Comparison of ENCODE assay signal across 10 mouse cellular contexts in the genomic region with DNA sequence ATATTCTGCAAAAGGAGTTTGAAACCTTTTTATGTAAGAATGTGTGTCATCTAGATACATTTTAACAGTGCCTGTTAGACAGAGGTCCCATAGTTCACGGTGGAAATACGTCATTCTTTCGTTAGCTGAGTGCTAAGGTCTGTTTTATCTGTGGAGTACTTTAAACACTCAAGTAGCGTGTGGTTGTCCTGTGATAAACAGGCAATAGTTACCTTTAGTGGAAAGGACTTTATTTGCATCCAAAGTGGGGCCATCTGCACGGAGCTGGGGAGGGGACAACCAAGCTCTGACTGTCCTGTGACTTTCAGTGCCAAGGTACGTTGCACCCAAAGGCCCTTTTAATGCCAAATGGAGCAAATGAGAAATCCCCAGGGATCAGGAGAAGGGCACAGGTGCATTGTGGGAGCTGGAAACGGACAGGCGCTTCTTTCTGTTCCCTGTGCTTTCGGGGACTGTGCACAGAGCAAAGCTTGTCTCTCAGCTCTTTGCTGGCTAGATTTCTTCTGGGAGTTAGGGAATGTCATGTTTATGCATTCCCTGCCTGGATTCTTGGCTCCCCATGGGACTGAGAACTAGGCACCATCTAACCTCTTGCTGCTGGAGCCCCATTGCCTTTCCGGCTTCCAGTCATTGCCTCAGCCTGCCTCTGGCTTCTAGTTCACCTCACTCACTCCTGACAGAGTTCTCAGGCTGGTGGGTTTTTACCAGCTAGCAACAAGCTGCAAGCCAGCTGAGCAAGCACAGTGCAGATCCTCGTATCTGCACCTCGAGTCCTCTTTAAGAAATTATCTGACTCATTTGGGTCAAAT. TPM values are rescaled to one million over a fixed set of nuclear protein-coding genes. Genes with fewer than 3 reads are reported as not detected.
A peak's percentile ranks its signal among the peaks of the same experiment; 100 is the strongest.
DNase-seq lines count a peak whose midpoint lies in the region; ATAC-seq and TF ChIP-seq lines count a peak whose summit lies in the region.
"Had no signal": no experiment of that assay in that cellular context is flagged by ENCODE, and none has a peak within 500 bp of the region (broad histone marks: within the 10 kb centered on the region; RNA-seq: fewer than 3 reads in every experiment).

No protein-coding gene starts in this region.

- H3K36me3 ChIP-seq in limb, embryonic 15.5 days = peaks cover 23% of the 10 kb centered on the region
- H3K36me3 ChIP-seq in limb, embryonic 10.5 days = peaks cover 98% of the 10 kb centered on the region
- no peaks in the 10 kb centered on the region; the same call in 1 of the 2 replicates for H3K36me3 ChIP-seq in heart, embryonic 15.5 days

- peak overlapping the region; percentile 3 for H3K27ac ChIP-seq in limb, embryonic 15.5 days
- H3K27ac ChIP-seq in limb, embryonic 10.5 days = no peak overlapping the region
- peak overlapping the region; percentile 26; the same call in 1 of the 2 replicates for H3K27ac ChIP-seq in bone marrow macrophage, adult 2 months (ENCODE audit: insufficient read depth, low read depth, low read length)
- H3K27ac ChIP-seq in heart, embryonic 15.5 days = peak overlapping the region; percentile 46

- no peak overlapping the region for H3K9ac ChIP-seq in limb, embryonic 15.5 days
- no peak overlapping the region for H3K9ac ChIP-seq in heart, embryonic 15.5 days

- DNase-seq in limb, embryonic 10.5 days (ENCODE audit: low spot score) = no peak
- peak; percentile 33 to 50 for DNase-seq in lung, postnatal 4 days
- DNase-seq in left cerebral cortex, adult 8-10 months (ENCODE audit: low spot score in 2 of 2) = no peak
- no peak for DNase-seq in left cerebral cortex, postnatal 10 days (ENCODE audit: extremely low spot score in 1 of 2, low spot score in 2 of 2)
- DNase-seq: left cerebral cortex, postnatal 4 days had no signal

- no peak for ATAC-seq in limb, embryonic 15.5 days (ENCODE audit: insufficient number of reproducible peaks, low FRiP score, low TSS enrichment, low read depth)
- ATAC-seq in heart, embryonic 15.5 days (replicated peaks; ENCODE audit: insufficient number of reproducible peaks, insufficient read depth, low FRiP score, low read depth) = peak; percentile 32; the same call in 1 of the 2 replicates
- ATAC-seq: hindbrain, embryonic 16.5 days had no signal

- no peak overlapping the region for H3K4me3 ChIP-seq in limb, embryonic 15.5 days
- no peak overlapping the region for H3K4me3 ChIP-seq in limb, embryonic 10.5 days
- no peak overlapping the region for H3K4me3 ChIP-seq in bone marrow macrophage, adult 2 months (ENCODE audit: insufficient read depth, low read length)
- H3K4me3 ChIP-seq in heart, embryonic 15.5 days = no peak overlapping the region
- H3K4me3 ChIP-seq: myocyte had no signal

- no peak for TF ChIP-seq CTCF in bone marrow macrophage, adult 2 months (IDR thresholded peaks at IDR 0.05; ENCODE audit: low read depth, low read length)

- no peaks in the 10 kb centered on the region for H3K27me3 ChIP-seq in limb, embryonic 15.5 days
- no peaks in the 10 kb centered on the region for H3K27me3 ChIP-seq in limb, embryonic 10.5 days (ENCODE audit: low read depth, poor library complexity, severe bottlenecking)
- no peaks in the 10 kb centered on the region for H3K27me3 ChIP-seq in heart, embryonic 15.5 days

- H3K4me1 ChIP-seq in limb, embryonic 15.5 days = peaks cover 22% of the 10 kb centered on the region
- H3K4me1 ChIP-seq in limb, embryonic 10.5 days = peaks cover 21% of the 10 kb centered on the region
- peaks cover 34% of the 10 kb centered on the region for H3K4me1 ChIP-seq in bone marrow macrophage, adult 2 months (ENCODE audit: control insufficient read depth, insufficient read depth, low read length)
- H3K4me1 ChIP-seq in heart, embryonic 15.5 days (replicated peaks) = peaks cover 58% of the 10 kb centered on the region

- intact Hi-C loops in left cerebral cortex, postnatal 10 days (cut with DNase I) = no loop called here

- 76% methylated on average over 12 of the region's 12 CpGs for WGBS in limb, embryonic 15.5 days
- 93% methylated on average over 12 of the region's 12 CpGs for WGBS in limb, embryonic 10.5 days
- 38% methylated on average over 12 of the region's 12 CpGs for WGBS in heart, embryonic 15.5 days

- H3K4me2 ChIP-seq in limb, embryonic 15.5 days = no peak overlapping the region
- H3K4me2 ChIP-seq in heart, embryonic 15.5 days = no peak overlapping the region

- TF ChIP-seq POLR2A in bone marrow macrophage, adult 2 months (IDR thresholded peaks at IDR 0.05; ENCODE audit: borderline replicate concordance, low read depth, low read length) = no peak

- H3K9me3 ChIP-seq in limb, embryonic 15.5 days = no peaks in the 10 kb centered on the region
- no peaks in the 10 kb centered on the region for H3K9me3 ChIP-seq in limb, embryonic 10.5 days (replicated peaks)
- H3K9me3 ChIP-seq in heart, embryonic 15.5 days (replicated peaks) = no peaks in the 10 kb centered on the region

RNA-seq across cellular contexts. Expression of a gene that starts 56.1 kb away (rescaled TPM):
- polyA plus RNA-seq in limb, embryonic 15.5 days (2015; fragmentation: Nextera tagmentation; extraction: Ambion mirVana) = 71.1 and 93.7 TPM in 2 replicates
- 96.3 and 121 TPM in 2 replicates for polyA plus RNA-seq in limb, embryonic 10.5 days (2016; fragmentation: Nextera tagmentation; extraction: Ambion mirVana)
- polyA plus RNA-seq in bone marrow macrophage, adult 2 months (2012; ENCODE audit: insufficient read depth, insufficient read length, missing spikeins) = 227 and 234 TPM in 2 replicates
- 90.3 and 93.6 TPM in 2 replicates for polyA plus RNA-seq in heart, embryonic 15.5 days (2015; fragmentation: Nextera tagmentation; extraction: Ambion mirVana)
- total RNA-seq in left cerebral cortex, adult 8-10 months (2022) = 100 to 1,000 TPM; 272 to 320 (median 294) TPM
- total RNA-seq in left cerebral cortex, postnatal 10 days (2021) = 100 to 1,000 TPM; 312 to 335 TPM

RNA-seq across cellular contexts. Expression of a gene that starts 56.1 kb away (rescaled TPM):
- polyA plus RNA-seq in limb, embryonic 15.5 days (2015; fragmentation: Nextera tagmentation; extraction: Ambion mirVana) = 0.96 and 1.8 TPM in 2 replicates
- polyA plus RNA-seq in limb, embryonic 10.5 days (2016; fragmentation: Nextera tagmentation; extraction: Ambion mirVana) = 1.8 and 2.2 TPM in 2 replicates
- polyA plus RNA-seq in bone marrow macrophage, adult 2 months (2012; ENCODE audit: insufficient read depth, insufficient read length, missing spikeins) = 0.75 TPM in 1 of 2 replicates, not detected in the other
- 1.3 and 2.5 TPM in 2 replicates for polyA plus RNA-seq in heart, embryonic 15.5 days (2015; fragmentation: Nextera tagmentation; extraction: Ambion mirVana)
- total RNA-seq in left cerebral cortex, adult 8-10 months (2022) = 1 to 10 TPM in 2 of 4 experiments, under 1 TPM in 2; 0.40 to 1.3 (median 1.1) TPM
- total RNA-seq in left cerebral cortex, postnatal 10 days (2021) = under 1 TPM in 1 of 2 experiments, not detected in 1; 0.95 TPM
- polyA plus RNA-seq: myocyte had no signal

RNA-seq across cellular contexts. Expression of a gene that starts 56.9 kb away (rescaled TPM):
- 180 and 188 TPM in 2 replicates for polyA plus RNA-seq in limb, embryonic 15.5 days (2015; fragmentation: Nextera tagmentation; extraction: Ambion mirVana)
- polyA plus RNA-seq in limb, embryonic 10.5 days (2016; fragmentation: Nextera tagmentation; extraction: Ambion mirVana) = 340 and 390 TPM in 2 replicates
- 23.7 and 24.8 TPM in 2 replicates for polyA plus RNA-seq in bone marrow macrophage, adult 2 months (2012; ENCODE audit: insufficient read depth, insufficient read length, missing spikeins)
- polyA plus RNA-seq in heart, embryonic 15.5 days (2015; fragmentation: Nextera tagmentation; extraction: Ambion mirVana) = 79.0 and 94.5 TPM in 2 replicates
- 100 to 1,000 TPM; 172 to 182 (median 180) TPM for total RNA-seq in left cerebral cortex, adult 8-10 months (2022)
- 100 to 1,000 TPM; 198 to 200 TPM for total RNA-seq in left cerebral cortex, postnatal 10 days (2021)

Comparison
In these comparisons a context has a peak if more than half of its experiments do, and no peak if none do; other contexts are left out.
1. DNase-seq: peak in lung, postnatal 4 days (2 of 2); none in limb, embryonic 10.5 days (single experiment), left cerebral cortex, adult 8-10 months (0 of 2) and left cerebral cortex, postnatal 10 days (0 of 2).